Mouse (Mus musculus): ENCODE data around the gene H1f0. TPM values are rescaled to one million over a fixed set of nuclear protein-coding genes. Genes with fewer than 3 reads are reported as not detected.

Gene H1f0
- polyA plus RNA-seq, 1 experiment: 92.0 TPM

- H3K4me1 ChIP-seq (ENCODE audit: control insufficient read depth, insufficient read depth, low read length): peaks cover 3% of the 10 kb centered on the region
- WGBS: 85% methylated on average over 14 of the region's 14 CpGs
- DNase-seq: no peak
- TF ChIP-seq CTCF (IDR thresholded peaks at IDR 0.05; ENCODE audit: insufficient read depth, low read length) (no peak), POLR2A (IDR thresholded peaks at IDR 0.05; ENCODE audit: borderline replicate concordance, extremely low read depth, low read depth, low read length) (no peak)
- no peak overlapping the region for H3K4me3 ChIP-seq (replicated peaks; ENCODE audit: extremely low read depth, low read depth, low read length)
Observed at GRCm38 (mm10) chr15:78989152-78990092, 38.8 kb upstream of the H1f0 start.

GRCm38 (mm10) chr15:78990093-78990463 is 38.2 kb upstream of the H1f0 start:
- Histone ChIP-seq H3K4me3 (replicated peaks; ENCODE audit: extremely low read depth, low read depth, low read length) (no peak overlapping the region), H3K4me1 (ENCODE audit: control insufficient read depth, insufficient read depth, low read length) (no peaks in the 10 kb centered on the region; the same call in 1 of the 2 replicates)
- DNase-seq: no peak
- TF ChIP-seq CTCF (IDR thresholded peaks at IDR 0.05; ENCODE audit: insufficient read depth, low read length) (no peak), POLR2A (IDR thresholded peaks at IDR 0.05; ENCODE audit: borderline replicate concordance, extremely low read depth, low read depth, low read length) (no peak)
- WGBS: 95% methylated on average over 9 of the region's 9 CpGs

- no peak for DNase-seq
- WGBS: 92% methylated on average over 25 of the region's 25 CpGs
- TF ChIP-seq POLR2A (IDR thresholded peaks at IDR 0.05; ENCODE audit: borderline replicate concordance, extremely low read depth, low read depth, low read length): no peak
- TF ChIP-seq CTCF (IDR thresholded peaks at IDR 0.05; ENCODE audit: insufficient read depth, low read length): no peak
- H3K4me3 ChIP-seq (replicated peaks; ENCODE audit: extremely low read depth, low read depth, low read length): no peak overlapping the region
- H3K4me1 ChIP-seq (ENCODE audit: control insufficient read depth, insufficient read depth, low read length): no peaks in the 10 kb centered on the region; the same call in 1 of the 2 replicates
Observed at GRCm38 (mm10) chr15:78990970-78991525, 37.2 kb upstream of the H1f0 start.

- 88% methylated on average over 7 of the region's 7 CpGs for whole genome bisulfite sequencing
- no peak for DNase-seq
- no peak for TF ChIP-seq CTCF (IDR thresholded peaks at IDR 0.05; ENCODE audit: insufficient read depth, low read length)
- no peak for TF ChIP-seq POLR2A (IDR thresholded peaks at IDR 0.05; ENCODE audit: borderline replicate concordance, extremely low read depth, low read depth, low read length)
- Histone ChIP-seq H3K4me1 (ENCODE audit: control insufficient read depth, insufficient read depth, low read length) (no peaks in the 10 kb centered on the region; the same call in 1 of the 2 replicates), H3K4me3 (replicated peaks; ENCODE audit: extremely low read depth, low read depth, low read length) (no peak overlapping the region)
Observed at GRCm38 (mm10) chr15:78992235-78992634, 36.0 kb upstream of the H1f0 start.

GRCm38 (mm10) chr15:78992925-78993324 is 35.3 kb upstream of the H1f0 start:
- TF ChIP-seq CTCF (IDR thresholded peaks at IDR 0.05; ENCODE audit: insufficient read depth, low read length) (no peak), POLR2A (IDR thresholded peaks at IDR 0.05; ENCODE audit: borderline replicate concordance, extremely low read depth, low read depth, low read length) (no peak)
- DNase-seq: no peak
- Histone ChIP-seq H3K4me3 (replicated peaks; ENCODE audit: extremely low read depth, low read depth, low read length) (no peak overlapping the region), H3K4me1 (ENCODE audit: control insufficient read depth, insufficient read depth, low read length) (no peaks in the 10 kb centered on the region; the same call in 1 of the 2 replicates)
- 95% methylated on average over 24 of the region's 24 CpGs for WGBS

GRCm38 (mm10) chr15:78995916-78996315 is 32.3 kb upstream of the H1f0 start:
- TF ChIP-seq CTCF (IDR thresholded peaks at IDR 0.05; ENCODE audit: insufficient read depth, low read length) (no peak), POLR2A (IDR thresholded peaks at IDR 0.05; ENCODE audit: borderline replicate concordance, extremely low read depth, low read depth, low read length) (no peak)
- H3K4me3 ChIP-seq (replicated peaks; ENCODE audit: extremely low read depth, low read depth, low read length): no peak overlapping the region
- 94% methylated on average over 4 of the region's 4 CpGs for WGBS
- no peaks in the 10 kb centered on the region for H3K4me1 ChIP-seq (ENCODE audit: control insufficient read depth, insufficient read depth, low read length)
- no peak for DNase-seq

GRCm38 (mm10) chr15:78996663-78997062 is 31.6 kb upstream of the H1f0 start:
- TF ChIP-seq CTCF (IDR thresholded peaks at IDR 0.05; ENCODE audit: insufficient read depth, low read length): no peak
- TF ChIP-seq POLR2A (IDR thresholded peaks at IDR 0.05; ENCODE audit: borderline replicate concordance, extremely low read depth, low read depth, low read length): no peak
- Histone ChIP-seq H3K4me1 (ENCODE audit: control insufficient read depth, insufficient read depth, low read length) (no peaks in the 10 kb centered on the region), H3K4me3 (replicated peaks; ENCODE audit: extremely low read depth, low read depth, low read length) (no peak overlapping the region)
- no peak for DNase-seq
- 62% methylated on average over 3 of the region's 3 CpGs for WGBS

- Histone ChIP-seq H3K4me3 (replicated peaks; ENCODE audit: extremely low read depth, low read depth, low read length) (no peak overlapping the region), H3K4me1 (ENCODE audit: control insufficient read depth, insufficient read depth, low read length) (no peaks in the 10 kb centered on the region)
- no peak for TF ChIP-seq POLR2A (IDR thresholded peaks at IDR 0.05; ENCODE audit: borderline replicate concordance, extremely low read depth, low read depth, low read length)
- TF ChIP-seq CTCF (IDR thresholded peaks at IDR 0.05; ENCODE audit: insufficient read depth, low read length): no peak
- 68% methylated on average over 8 of the region's 8 CpGs for WGBS
- no peak for DNase-seq
Observed at GRCm38 (mm10) chr15:78998348-78998747, 29.9 kb upstream of the H1f0 start.

GRCm38 (mm10) chr15:78999586-78999985 is 28.7 kb upstream of the H1f0 start:
- DNase-seq: no peak
- WGBS: 82% methylated on average over 11 of the region's 11 CpGs
- TF ChIP-seq POLR2A (IDR thresholded peaks at IDR 0.05; ENCODE audit: borderline replicate concordance, extremely low read depth, low read depth, low read length): no peak
- TF ChIP-seq CTCF (IDR thresholded peaks at IDR 0.05; ENCODE audit: insufficient read depth, low read length): no peak
- H3K4me1 ChIP-seq (ENCODE audit: control insufficient read depth, insufficient read depth, low read length): no peaks in the 10 kb centered on the region
- no peak overlapping the region for H3K4me3 ChIP-seq (replicated peaks; ENCODE audit: extremely low read depth, low read depth, low read length)

Measured in lung, adult 2 months (tissue).